Mouse (Mus musculus): ENCODE measurements around the gene Klhl2. TPM values are rescaled to one million over a fixed set of nuclear protein-coding genes. Genes with fewer than 3 reads are reported as not detected.

Gene Klhl2
- total and polyA plus RNA-seq, 2 experiments from 2014 or later: 27.4 to 41.0 TPM

DNA sequence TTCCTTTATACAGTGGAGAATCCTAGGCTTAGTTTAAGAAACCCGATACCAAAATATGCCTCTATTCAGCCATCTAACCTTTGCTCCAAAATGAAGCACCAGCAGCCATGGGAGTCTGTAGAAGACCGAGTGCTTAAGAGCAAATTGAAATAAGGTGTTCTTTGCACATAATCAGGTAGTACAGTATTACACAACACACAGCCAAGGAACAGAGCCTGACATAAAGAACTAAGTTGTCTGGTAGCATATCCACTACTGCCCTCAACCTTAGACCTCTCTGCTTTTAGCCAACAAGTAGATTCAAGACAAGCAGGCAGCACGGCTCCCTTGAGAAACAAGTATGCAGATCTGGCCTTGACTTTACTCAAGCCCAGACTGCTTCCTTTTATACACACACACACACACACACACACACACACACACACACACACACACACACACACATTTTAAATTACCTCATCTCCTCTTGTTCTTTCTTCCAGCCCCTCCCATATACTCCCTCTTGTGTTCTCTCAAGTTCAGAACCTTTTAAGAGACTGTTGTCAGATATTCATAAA lies 113.0 kb downstream of the Klhl2 start:
- Histone ChIP-seq H3K4me2 (ENCODE audit: low read depth, low read length) (no peak overlapping the region), H3K27ac (no peak overlapping the region), H3K4me1 (ENCODE audit: insufficient read depth, low read length) (no peaks in the 10 kb centered on the region; the same call in 1 of the 2 replicates), H3K36me3 (ENCODE audit: insufficient read depth, low read length) (no peaks in the 10 kb centered on the region), H3K27me3 (ENCODE audit: insufficient read depth, low read length) (no peaks in the 10 kb centered on the region), H3K9me3 (ENCODE audit: low read length) (no peaks in the 10 kb centered on the region), H3K4me3 (ENCODE audit: low read length) (no peak overlapping the region), H3K9ac (replicated peaks; ENCODE audit: low read length) (no peak overlapping the region)
- no peak for ATAC-seq
- no peak for TF ChIP-seq CTCF (IDR thresholded peaks at IDR 0.05; ENCODE audit: low read depth)
- no peak for DNase-seq (ENCODE audit: low spot score)
- WGBS: 86% methylated on average over 3 of the region's 3 CpGs

- Histone ChIP-seq H3K9me3 (ENCODE audit: low read length) (no peaks in the 10 kb centered on the region), H3K9ac (replicated peaks; ENCODE audit: low read length) (no peak overlapping the region), H3K4me3 (ENCODE audit: low read length) (no peak overlapping the region), H3K4me1 (ENCODE audit: insufficient read depth, low read length) (no peaks in the 10 kb centered on the region; the same call in 1 of the 2 replicates), H3K36me3 (ENCODE audit: insufficient read depth, low read length) (no peaks in the 10 kb centered on the region; the same call in 1 of the 2 replicates), H3K4me2 (ENCODE audit: low read depth, low read length) (no peak overlapping the region), H3K27ac (no peak overlapping the region), H3K27me3 (ENCODE audit: insufficient read depth, low read length) (no peaks in the 10 kb centered on the region)
- DNase-seq (ENCODE audit: low spot score) (no peak), ATAC-seq (no peak)
- TF ChIP-seq CTCF (IDR thresholded peaks at IDR 0.05; ENCODE audit: low read depth): no peak
- WGBS: 92% methylated on average over 8 of the region's 8 CpGs
These were observed 114.7 kb downstream of the Klhl2 start for GRCm38 (mm10) chr8:64735161-64735560.

GRCm38 (mm10) chr8:64733271-64733943 lies 116.4 kb downstream of the Klhl2 start, which contains the start of gene Msmo1:
TSS of gene Msmo1 (minus strand) at chr8:64733792.
- DNase-seq (ENCODE audit: low spot score) (peak; percentile 100), ATAC-seq (peak; percentile 100)
- Histone ChIP-seq H3K36me3 (ENCODE audit: insufficient read depth, low read length) (no peaks in the 10 kb centered on the region; the same call in 1 of the 2 replicates), H3K4me2 (ENCODE audit: low read depth, low read length) (peak within 1 kb of the TSS; percentile 59), H3K9me3 (ENCODE audit: low read length) (no peaks in the 10 kb centered on the region), H3K9ac (replicated peaks; ENCODE audit: low read length) (peak within 1 kb of the TSS; percentile 56), H3K27ac (peak within 1 kb of the TSS; percentile 77), H3K4me3 (ENCODE audit: low read length) (peak within 1 kb of the TSS; percentile 90), H3K4me1 (ENCODE audit: insufficient read depth, low read length) (no peaks in the 10 kb centered on the region; the same call in 1 of the 2 replicates), H3K27me3 (ENCODE audit: insufficient read depth, low read length) (no peaks in the 10 kb centered on the region)
- under 1% methylated on average over 60 of the region's 60 CpGs for WGBS
- TF ChIP-seq CTCF (IDR thresholded peaks at IDR 0.05; ENCODE audit: low read depth): no peak

- H3K36me3 ChIP-seq (ENCODE audit: insufficient read depth, low read length): peaks cover 1% of the 10 kb centered on the region; the same call in 1 of the 2 replicates
- ATAC-seq (no peak), DNase-seq (ENCODE audit: low spot score) (no peak)
- no peaks in the 10 kb centered on the region for H3K9me3 ChIP-seq (ENCODE audit: low read length)
- no peaks in the 10 kb centered on the region for H3K27me3 ChIP-seq (ENCODE audit: insufficient read depth, low read length)
- no peaks in the 10 kb centered on the region; the same call in 1 of the 2 replicates for H3K4me1 ChIP-seq (ENCODE audit: insufficient read depth, low read length)
- H3K9ac ChIP-seq (replicated peaks; ENCODE audit: low read length): peak overlapping the region; percentile 56
- H3K4me2 ChIP-seq (ENCODE audit: low read depth, low read length): peak overlapping the region; percentile 59
- WGBS: 4% methylated on average over 9 of the region's 9 CpGs
- peak overlapping the region; percentile 77; the same call in 1 of the 2 replicates for H3K27ac ChIP-seq
- H3K4me3 ChIP-seq (ENCODE audit: low read length): peak overlapping the region; percentile 90
- TF ChIP-seq CTCF (IDR thresholded peaks at IDR 0.05; ENCODE audit: low read depth): no peak
These were observed 117.2 kb downstream of the Klhl2 start for GRCm38 (mm10) chr8:64732596-64732995.

DNA sequence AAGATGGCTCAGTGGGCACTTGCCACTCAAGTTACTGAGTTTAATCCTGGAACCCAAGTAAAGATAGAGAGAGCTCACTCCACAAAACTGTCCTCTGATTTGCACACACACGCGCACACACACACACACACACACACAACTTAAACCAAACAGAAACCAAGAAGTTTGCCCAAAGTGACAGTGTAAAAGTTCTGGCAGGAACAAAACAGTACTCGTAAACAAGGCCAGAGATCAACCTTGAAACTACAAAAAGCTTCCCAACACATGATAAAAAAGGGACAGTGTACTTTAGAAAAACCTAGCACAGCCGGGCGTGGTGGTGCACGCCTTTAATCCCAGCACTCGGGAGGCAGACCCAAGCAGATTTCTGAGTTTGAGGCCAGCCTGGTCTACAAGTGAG lies 121.7 kb downstream of the Klhl2 start:
- Histone ChIP-seq H3K27me3 (ENCODE audit: insufficient read depth, low read length) (no peaks in the 10 kb centered on the region), H3K9me3 (ENCODE audit: low read length) (no peaks in the 10 kb centered on the region), H3K36me3 (ENCODE audit: insufficient read depth, low read length) (peaks cover 29% of the 10 kb centered on the region; the same call in 1 of the 2 replicates), H3K9ac (replicated peaks; ENCODE audit: low read length) (no peak overlapping the region), H3K4me3 (ENCODE audit: low read length) (no peak overlapping the region), H3K4me2 (ENCODE audit: low read depth, low read length) (no peak overlapping the region), H3K4me1 (ENCODE audit: insufficient read depth, low read length) (no peaks in the 10 kb centered on the region; the same call in 1 of the 2 replicates), H3K27ac (no peak overlapping the region)
- ATAC-seq: no peak
- no peak for DNase-seq (ENCODE audit: low spot score)
- no peak for TF ChIP-seq CTCF (IDR thresholded peaks at IDR 0.05; ENCODE audit: low read depth)
- 88% methylated on average over 7 of the region's 7 CpGs for WGBS

DNA sequence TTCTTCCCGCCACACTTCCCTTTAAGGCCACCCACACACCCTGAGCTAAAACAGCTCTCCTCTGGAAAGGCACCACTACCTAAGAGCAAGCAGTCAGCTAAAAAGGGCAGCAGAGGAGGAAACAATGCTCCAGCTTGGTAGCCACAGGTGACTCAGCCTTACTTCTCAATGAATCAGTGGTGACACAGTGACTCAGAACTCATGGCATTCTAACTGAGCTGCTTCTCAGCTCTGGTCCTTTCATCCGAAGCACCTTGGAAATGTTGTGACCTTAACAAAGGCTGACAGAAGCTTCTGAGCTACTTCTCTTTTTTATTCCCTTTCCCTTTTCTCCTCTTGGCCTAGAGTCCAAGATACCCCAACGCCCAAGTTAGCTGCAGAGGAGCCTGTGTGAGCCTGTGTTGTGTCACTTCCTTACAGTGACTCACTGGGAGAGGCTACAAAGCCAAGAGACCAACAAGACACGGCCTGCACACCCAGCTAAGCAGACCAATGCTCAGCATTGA lies 123.6 kb downstream of the Klhl2 start:
- Histone ChIP-seq H3K36me3 (ENCODE audit: insufficient read depth, low read length) (peaks cover 35% of the 10 kb centered on the region; the same call in 1 of the 2 replicates), H3K27me3 (ENCODE audit: insufficient read depth, low read length) (no peaks in the 10 kb centered on the region), H3K9me3 (ENCODE audit: low read length) (no peaks in the 10 kb centered on the region), H3K4me3 (ENCODE audit: low read length) (no peak overlapping the region), H3K9ac (replicated peaks; ENCODE audit: low read length) (no peak overlapping the region), H3K27ac (no peak overlapping the region), H3K4me1 (ENCODE audit: insufficient read depth, low read length) (no peaks in the 10 kb centered on the region), H3K4me2 (ENCODE audit: low read depth, low read length) (no peak overlapping the region)
- DNase-seq (ENCODE audit: low spot score): no peak
- ATAC-seq: no peak
- no peak for TF ChIP-seq CTCF (IDR thresholded peaks at IDR 0.05; ENCODE audit: low read depth)
- 78% methylated on average over 4 of the region's 4 CpGs for WGBS

All from hindbrain, postnatal 0 days (tissue).